Mouse (Mus musculus): Measurements from ENCODE around the gene Numbl. TPM values are rescaled to one million over a fixed set of nuclear protein-coding genes. Genes with fewer than 3 reads are reported as not detected.

Gene Numbl
- polyA plus RNA-seq, 1 experiment from 2014 or later, result 1.9 TPM

DNA sequence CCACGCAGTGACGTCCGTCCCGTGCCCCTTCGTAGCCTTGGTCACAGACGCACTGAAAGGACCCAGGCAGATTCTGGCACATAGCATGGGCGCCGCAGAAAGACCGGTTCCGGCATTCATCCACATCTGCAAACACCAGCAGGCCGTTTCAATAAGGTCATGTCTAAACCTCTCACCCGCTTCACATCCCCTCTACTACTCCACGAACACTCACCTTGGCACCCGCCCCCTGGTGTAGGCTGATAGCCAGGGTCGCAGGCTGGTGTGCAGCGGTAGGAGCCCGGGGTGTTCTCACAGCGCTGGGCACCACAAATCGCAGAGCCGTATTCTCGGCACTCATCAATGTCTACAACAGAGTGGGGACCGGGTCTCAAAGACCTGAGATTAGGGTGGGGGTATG lies 61.2 kb downstream of the Numbl start:
- Histone ChIP-seq H3K9me3 (replicated peaks; ENCODE audit: control insufficient read depth, low read length) (peaks cover 2% of the 10 kb centered on the region; the same call in 1 of the 2 replicates), H3K4me1 (ENCODE audit: control insufficient read depth, low read depth, low read length) (no peaks in the 10 kb centered on the region), H3K4me3 (ENCODE audit: low read depth, low read length) (no peak overlapping the region), H3K4me2 (ENCODE audit: low read depth, low read length) (no peak overlapping the region), H3K36me3 (ENCODE audit: control insufficient read depth, insufficient read depth) (no peaks in the 10 kb centered on the region), H3K9ac (ENCODE audit: low read depth, low read length) (no peak overlapping the region), H3K27ac (ENCODE audit: low read length) (no peak overlapping the region), H3K27me3 (ENCODE audit: control insufficient read depth, insufficient read depth, low read depth, low read length) (peaks cover 10% of the 10 kb centered on the region)
- no peak for ATAC-seq (ENCODE audit: low read depth)
- 72% methylated on average over 22 of the region's 22 CpGs for WGBS (ENCODE audit: insufficient replicate concordance)

DNA sequence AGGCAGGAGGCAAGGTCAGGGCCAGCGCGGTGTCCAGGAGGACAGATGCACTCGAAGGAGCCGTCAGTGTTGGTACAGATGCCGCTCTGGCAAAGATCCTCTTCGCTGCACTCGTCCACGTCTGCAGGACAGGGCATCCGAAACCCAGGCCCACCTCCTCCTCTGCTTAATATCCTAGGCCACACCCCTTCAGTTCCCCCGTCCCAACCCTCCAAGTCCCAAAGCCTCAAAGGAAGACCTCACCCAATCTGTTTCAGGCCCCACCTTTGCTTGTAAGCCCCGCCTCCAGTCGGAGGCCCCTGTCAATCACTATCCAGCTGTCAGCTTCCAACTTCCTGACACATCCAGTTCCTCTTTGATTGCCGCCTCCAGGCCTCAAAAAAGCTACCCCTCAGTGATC lies 64.1 kb downstream of the Numbl start:
- H3K4me3 ChIP-seq (ENCODE audit: low read depth, low read length), result no peak overlapping the region
- H3K27ac ChIP-seq (ENCODE audit: low read length), result no peak overlapping the region
- no peak for ATAC-seq (ENCODE audit: low read depth)
- no peaks in the 10 kb centered on the region for H3K9me3 ChIP-seq (replicated peaks; ENCODE audit: control insufficient read depth, low read length)
- H3K27me3 ChIP-seq (ENCODE audit: control insufficient read depth, insufficient read depth, low read depth, low read length), result peaks cover 38% of the 10 kb centered on the region
- no peaks in the 10 kb centered on the region; the same call in 1 of the 2 replicates for H3K4me1 ChIP-seq (ENCODE audit: control insufficient read depth, low read depth, low read length)
- 28% methylated on average over 11 of the region's 13 CpGs for WGBS (ENCODE audit: insufficient replicate concordance)
- H3K36me3 ChIP-seq (ENCODE audit: control insufficient read depth, insufficient read depth), result no peaks in the 10 kb centered on the region
- H3K9ac ChIP-seq (ENCODE audit: low read depth, low read length), result no peak overlapping the region
- H3K4me2 ChIP-seq (ENCODE audit: low read depth, low read length), result no peak overlapping the region

DNA sequence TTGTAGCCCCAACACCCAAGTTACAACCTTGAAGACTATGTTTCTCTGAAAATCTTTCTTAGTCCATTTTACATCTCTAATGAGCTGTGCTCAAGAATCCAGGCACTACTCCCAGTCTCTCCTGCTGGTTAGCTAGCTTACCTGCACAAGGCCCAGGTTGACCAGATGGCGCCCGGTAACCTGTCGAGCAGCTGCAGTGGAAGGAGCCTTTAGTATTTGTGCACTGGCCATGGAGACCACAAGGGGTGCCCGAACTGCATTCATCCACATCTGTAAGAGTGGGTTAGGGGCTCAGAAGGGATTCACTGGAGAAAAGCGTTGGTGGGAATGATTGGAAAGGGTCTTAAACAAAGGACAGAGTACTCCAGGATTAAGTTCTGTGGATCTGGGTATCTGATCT lies 64.8 kb downstream of the Numbl start:
- H3K36me3 ChIP-seq (ENCODE audit: control insufficient read depth, insufficient read depth), result no peaks in the 10 kb centered on the region
- no peaks in the 10 kb centered on the region for H3K9me3 ChIP-seq (replicated peaks; ENCODE audit: control insufficient read depth, low read length)
- WGBS (ENCODE audit: insufficient replicate concordance), result 73% methylated on average over 5 of the region's 5 CpGs
- no peaks in the 10 kb centered on the region; the same call in 1 of the 2 replicates for H3K4me1 ChIP-seq (ENCODE audit: control insufficient read depth, low read depth, low read length)
- H3K9ac ChIP-seq (ENCODE audit: low read depth, low read length), result no peak overlapping the region
- ATAC-seq (ENCODE audit: low read depth), result no peak
- H3K4me2 ChIP-seq (ENCODE audit: low read depth, low read length), result no peak overlapping the region
- peaks cover 45% of the 10 kb centered on the region for H3K27me3 ChIP-seq (ENCODE audit: control insufficient read depth, insufficient read depth, low read depth, low read length)
- H3K4me3 ChIP-seq (ENCODE audit: low read depth, low read length), result no peak overlapping the region
- no peak overlapping the region for H3K27ac ChIP-seq (ENCODE audit: low read length)

DNA sequence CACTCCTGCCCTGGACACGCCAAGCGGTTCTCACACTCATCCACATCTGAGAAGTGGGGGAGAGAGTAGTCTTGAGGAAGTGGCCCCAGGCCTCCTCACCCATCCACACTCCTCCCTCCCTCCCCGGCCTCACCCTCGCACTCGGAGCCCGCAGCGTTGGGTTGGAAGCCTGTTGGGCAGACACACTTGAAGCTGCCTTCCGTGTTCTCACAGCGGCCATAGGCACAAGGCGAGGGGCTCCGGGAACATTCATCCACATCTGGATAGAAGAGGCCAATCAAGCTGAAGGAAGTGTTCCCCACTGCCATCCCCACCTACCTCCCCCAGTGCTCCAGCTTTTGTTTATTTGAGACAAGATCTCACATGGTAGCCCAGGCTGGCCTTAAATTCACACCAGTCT lies 65.9 kb downstream of the Numbl start:
- no peak overlapping the region for H3K4me2 ChIP-seq (ENCODE audit: low read depth, low read length)
- no peaks in the 10 kb centered on the region; the same call in 1 of the 2 replicates for H3K4me1 ChIP-seq (ENCODE audit: control insufficient read depth, low read depth, low read length)
- H3K9me3 ChIP-seq (replicated peaks; ENCODE audit: control insufficient read depth, low read length), result no peaks in the 10 kb centered on the region
- H3K9ac ChIP-seq (ENCODE audit: low read depth, low read length), result no peak overlapping the region
- no peak overlapping the region for H3K27ac ChIP-seq (ENCODE audit: low read length)
- no peak overlapping the region for H3K4me3 ChIP-seq (ENCODE audit: low read depth, low read length)
- ATAC-seq (ENCODE audit: low read depth), result no peak
- peaks cover 57% of the 10 kb centered on the region for H3K27me3 ChIP-seq (ENCODE audit: control insufficient read depth, insufficient read depth, low read depth, low read length)
- WGBS (ENCODE audit: insufficient replicate concordance), result 73% methylated on average over 11 of the region's 11 CpGs
- H3K36me3 ChIP-seq (ENCODE audit: control insufficient read depth, insufficient read depth), result no peaks in the 10 kb centered on the region

DNA sequence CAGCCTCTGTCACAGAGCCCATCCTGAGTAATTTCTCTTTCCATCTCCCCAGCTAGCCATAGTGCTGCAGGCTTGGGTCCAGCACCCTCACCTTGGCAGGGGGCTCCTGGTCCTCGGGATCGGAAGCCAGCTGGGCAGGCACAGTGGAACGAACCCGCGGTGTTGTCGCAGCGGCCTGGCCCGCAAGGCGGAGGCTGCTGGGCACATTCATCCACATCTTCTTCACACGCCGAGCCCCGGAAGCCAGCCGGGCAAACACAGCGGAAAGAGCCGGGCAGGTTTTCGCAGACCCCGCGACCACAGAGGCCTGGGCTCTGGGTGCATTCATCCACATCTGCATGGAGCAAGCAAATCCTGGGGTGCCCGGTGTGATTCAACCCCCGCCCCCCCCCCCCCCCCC lies 66.7 kb downstream of the Numbl start:
- no peak overlapping the region for H3K9ac ChIP-seq (ENCODE audit: low read depth, low read length)
- peaks cover 3% of the 10 kb centered on the region for H3K4me1 ChIP-seq (ENCODE audit: control insufficient read depth, low read depth, low read length)
- H3K27ac ChIP-seq (ENCODE audit: low read length), result no peak overlapping the region
- 54% methylated on average over 19 of the region's 20 CpGs for WGBS (ENCODE audit: insufficient replicate concordance)
- no peak for ATAC-seq (ENCODE audit: low read depth)
- no peak overlapping the region for H3K4me2 ChIP-seq (ENCODE audit: low read depth, low read length)
- no peaks in the 10 kb centered on the region for H3K36me3 ChIP-seq (ENCODE audit: control insufficient read depth, insufficient read depth)
- no peak overlapping the region for H3K4me3 ChIP-seq (ENCODE audit: low read depth, low read length)
- H3K9me3 ChIP-seq (replicated peaks; ENCODE audit: control insufficient read depth, low read length), result no peaks in the 10 kb centered on the region
- peaks cover 65% of the 10 kb centered on the region for H3K27me3 ChIP-seq (ENCODE audit: control insufficient read depth, insufficient read depth, low read depth, low read length)

DNA sequence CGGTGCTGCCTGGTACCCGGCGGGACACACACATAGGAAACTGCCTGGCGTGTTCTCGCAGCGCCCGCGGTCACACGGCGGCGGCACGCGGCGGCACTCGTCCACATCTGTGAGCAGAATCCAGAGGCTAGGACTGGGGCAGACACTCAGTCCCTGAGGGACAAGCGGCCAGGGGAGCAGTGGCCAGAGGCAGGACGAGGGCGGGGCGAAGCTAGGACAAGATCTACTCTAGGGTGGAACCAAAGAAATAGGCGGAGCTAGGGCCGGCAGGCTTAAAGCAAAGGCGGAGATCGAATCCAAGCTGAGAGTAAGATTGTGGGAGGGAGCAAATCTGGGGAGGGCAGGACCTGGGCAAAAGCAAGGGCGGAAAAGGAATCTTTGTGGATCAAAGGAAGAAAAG lies 67.5 kb downstream of the Numbl start:
- H3K9me3 ChIP-seq (replicated peaks; ENCODE audit: control insufficient read depth, low read length), result no peaks in the 10 kb centered on the region
- H3K27ac ChIP-seq (ENCODE audit: low read length), result no peak overlapping the region
- H3K27me3 ChIP-seq (ENCODE audit: control insufficient read depth, insufficient read depth, low read depth, low read length), result peaks cover 72% of the 10 kb centered on the region
- H3K4me1 ChIP-seq (ENCODE audit: control insufficient read depth, low read depth, low read length), result peaks cover 10% of the 10 kb centered on the region
- WGBS (ENCODE audit: insufficient replicate concordance), result 3% methylated on average over 24 of the region's 24 CpGs
- no peak for ATAC-seq (ENCODE audit: low read depth)
- H3K9ac ChIP-seq (ENCODE audit: low read depth, low read length), result no peak overlapping the region
- H3K4me3 ChIP-seq (ENCODE audit: low read depth, low read length), result no peak overlapping the region
- H3K36me3 ChIP-seq (ENCODE audit: control insufficient read depth, insufficient read depth), result no peaks in the 10 kb centered on the region
- H3K4me2 ChIP-seq (ENCODE audit: low read depth, low read length), result peak overlapping the region; percentile 26; the same call in 1 of the 2 replicates

DNA sequence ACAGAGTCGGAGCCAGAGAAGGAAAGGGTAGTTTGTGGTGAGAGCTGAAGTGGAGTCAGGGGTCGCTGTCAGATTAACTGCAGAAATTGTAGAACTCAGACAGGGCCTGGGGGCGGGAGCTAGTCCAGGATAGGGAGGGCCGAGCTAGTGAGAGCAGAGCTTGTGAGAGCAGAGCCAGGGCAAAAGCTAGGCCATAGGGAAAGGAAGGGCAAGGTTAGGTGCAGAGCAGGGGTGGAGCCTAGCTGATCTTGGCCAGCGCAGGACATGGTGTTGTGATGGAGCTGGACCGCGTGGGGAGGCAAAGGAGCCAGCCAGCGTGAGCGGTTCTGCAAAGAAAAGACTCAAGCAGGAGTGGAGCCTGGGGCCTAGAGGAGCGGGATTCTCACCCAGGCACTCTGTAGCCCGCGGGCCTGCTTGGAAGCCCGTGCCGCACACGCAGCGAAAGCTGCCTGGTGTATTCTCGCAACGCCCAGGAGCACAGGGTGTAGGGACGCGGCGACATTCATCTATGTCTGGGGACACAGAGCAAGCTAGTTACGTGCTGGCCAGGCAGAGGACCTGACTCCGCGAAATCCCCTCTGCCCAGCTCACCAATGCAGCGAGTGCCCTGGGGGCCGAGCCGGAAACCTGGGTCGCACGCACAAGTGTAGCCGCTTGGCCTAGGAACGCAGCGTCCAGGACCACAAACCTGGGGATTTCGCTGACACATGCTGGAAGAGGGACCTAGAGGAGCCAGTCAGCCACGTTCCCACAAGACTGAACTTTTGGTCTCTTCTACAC lies 68.1 kb downstream of the Numbl start:
- no peak for ATAC-seq (ENCODE audit: low read depth)
- no peaks in the 10 kb centered on the region for H3K36me3 ChIP-seq (ENCODE audit: control insufficient read depth, insufficient read depth)
- H3K4me1 ChIP-seq (ENCODE audit: control insufficient read depth, low read depth, low read length), result peaks cover 16% of the 10 kb centered on the region
- H3K9me3 ChIP-seq (replicated peaks; ENCODE audit: control insufficient read depth, low read length), result no peaks in the 10 kb centered on the region
- H3K4me2 ChIP-seq (ENCODE audit: low read depth, low read length), result peak overlapping the region; percentile 26; the same call in 1 of the 2 replicates
- no peak overlapping the region for H3K9ac ChIP-seq (ENCODE audit: low read depth, low read length)
- 37% methylated on average over 34 of the region's 34 CpGs for WGBS (ENCODE audit: insufficient replicate concordance)
- H3K4me3 ChIP-seq (ENCODE audit: low read depth, low read length), result no peak overlapping the region
- H3K27me3 ChIP-seq (ENCODE audit: control insufficient read depth, insufficient read depth, low read depth, low read length), result peaks cover 78% of the 10 kb centered on the region
- H3K27ac ChIP-seq (ENCODE audit: low read length), result no peak overlapping the region

DNA sequence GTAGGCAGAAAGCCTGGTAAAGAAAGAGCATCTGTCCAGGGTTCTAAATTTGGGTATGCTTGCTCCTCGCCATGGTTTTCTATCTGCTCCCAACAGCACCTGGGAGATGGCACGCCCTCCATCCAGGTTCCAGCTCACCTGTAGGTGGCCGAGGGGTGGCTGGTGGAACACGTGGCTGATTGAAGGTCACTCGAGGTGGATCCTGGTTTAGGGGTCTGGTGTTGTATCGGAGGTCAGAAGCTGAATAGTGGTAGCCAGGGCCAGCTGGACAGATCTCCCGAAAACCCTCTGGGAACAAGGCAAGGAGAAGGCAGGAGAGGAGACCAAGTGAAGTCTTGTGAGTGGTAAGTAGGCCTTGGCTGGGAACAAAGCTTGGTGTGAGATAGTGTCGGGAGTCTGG lies 69.3 kb downstream of the Numbl start:
- H3K9me3 ChIP-seq (replicated peaks; ENCODE audit: control insufficient read depth, low read length), result no peaks in the 10 kb centered on the region
- 72% methylated on average over 8 of the region's 8 CpGs for WGBS (ENCODE audit: insufficient replicate concordance)
- H3K27ac ChIP-seq (ENCODE audit: low read length), result no peak overlapping the region
- H3K27me3 ChIP-seq (ENCODE audit: control insufficient read depth, insufficient read depth, low read depth, low read length), result peaks cover 90% of the 10 kb centered on the region
- no peak for ATAC-seq (ENCODE audit: low read depth)
- peaks cover 16% of the 10 kb centered on the region for H3K4me1 ChIP-seq (ENCODE audit: control insufficient read depth, low read depth, low read length)
- no peak overlapping the region for H3K9ac ChIP-seq (ENCODE audit: low read depth, low read length)
- H3K4me3 ChIP-seq (ENCODE audit: low read depth, low read length), result no peak overlapping the region
- no peaks in the 10 kb centered on the region for H3K36me3 ChIP-seq (ENCODE audit: control insufficient read depth, insufficient read depth)
- no peak overlapping the region for H3K4me2 ChIP-seq (ENCODE audit: low read depth, low read length)

DNA sequence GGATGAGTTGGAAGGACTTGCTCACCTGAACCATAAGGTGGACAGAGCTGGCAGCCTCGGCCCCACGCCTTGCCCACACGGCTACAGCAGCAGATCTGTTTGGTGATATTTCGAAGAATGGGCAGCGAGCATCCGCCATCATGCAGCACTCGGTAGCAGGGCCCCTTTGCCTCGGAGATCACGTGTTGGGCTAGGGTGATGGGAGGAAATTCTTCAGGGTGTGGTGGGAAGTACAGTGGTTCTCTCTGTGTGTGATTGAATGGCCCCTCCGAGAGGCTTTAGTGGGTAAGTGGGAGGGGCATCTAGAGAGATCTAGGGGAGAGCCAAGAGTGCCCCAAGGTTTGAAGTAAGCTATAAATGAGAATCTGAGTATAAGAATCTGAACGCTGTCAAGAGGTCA lies 69.9 kb downstream of the Numbl start:
- no peak for ATAC-seq (ENCODE audit: low read depth)
- no peak overlapping the region for H3K27ac ChIP-seq (ENCODE audit: low read length)
- WGBS (ENCODE audit: insufficient replicate concordance), result 61% methylated on average over 11 of the region's 11 CpGs
- H3K27me3 ChIP-seq (ENCODE audit: control insufficient read depth, insufficient read depth, low read depth, low read length), result peaks cover 94% of the 10 kb centered on the region
- H3K9me3 ChIP-seq (replicated peaks; ENCODE audit: control insufficient read depth, low read length), result no peaks in the 10 kb centered on the region
- peaks cover 18% of the 10 kb centered on the region for H3K4me1 ChIP-seq (ENCODE audit: control insufficient read depth, low read depth, low read length)
- no peak overlapping the region for H3K4me2 ChIP-seq (ENCODE audit: low read depth, low read length)
- no peak overlapping the region for H3K9ac ChIP-seq (ENCODE audit: low read depth, low read length)
- H3K36me3 ChIP-seq (ENCODE audit: control insufficient read depth, insufficient read depth), result no peaks in the 10 kb centered on the region
- H3K4me3 ChIP-seq (ENCODE audit: low read depth, low read length), result no peak overlapping the region
